9 mouse cellular contexts compared by ENCODE assay signal in genomic region chr8:86808239-86808638, GRCm38 (mm10).
DNase-seq lines count a peak whose midpoint lies in the region; ATAC-seq and TF ChIP-seq lines count a peak whose summit lies in the region.
"Had no signal": no experiment of that assay in that cellular context is flagged by ENCODE, and none has a peak within 500 bp of the region (broad histone marks: within the 10 kb centered on the region; RNA-seq: fewer than 3 reads in every experiment).

No protein-coding gene starts in this region.

- H3K4me2 ChIP-seq in myocyte (ENCODE audit: low read depth) = peak overlapping the region; percentile 41
- H3K4me2 ChIP-seq: limb, embryonic 15.5 days had no signal

- DNase-seq in left cerebral cortex, adult 2 months (ENCODE audit: extremely low spot score in 1 of 2, low spot score in 2 of 2) = no peak
- no peak for DNase-seq in left cerebral cortex, postnatal 14 days (ENCODE audit: low spot score in 2 of 2)
- DNase-seq in T-cell, adult 2 months (ENCODE audit: low spot score) = peak; percentile 13
- peak; percentile 24 to 29 for DNase-seq in cerebellum, postnatal 36 days
- no peak for DNase-seq in heart, postnatal 36 days
- no peak for DNase-seq in urinary bladder, postnatal 4 days (ENCODE audit: low spot score in 2 of 2)

- H3K79me2 ChIP-seq in myocyte (ENCODE audit: control insufficient read depth, insufficient read depth) = no peaks in the 10 kb centered on the region

- no peaks in the 10 kb centered on the region for H3K36me3 ChIP-seq in myocyte (ENCODE audit: control insufficient read depth, insufficient read depth)
- H3K36me3 ChIP-seq: limb, embryonic 15.5 days had no signal

- no peak overlapping the region for H3K4me3 ChIP-seq in left cerebral cortex, adult 2 months
- no peak overlapping the region for H3K4me3 ChIP-seq in myocyte
- H3K4me3 ChIP-seq: limb, embryonic 15.5 days had no signal

- intact Hi-C loops in left cerebral cortex, adult 2 months (cut with DNase I) = loop anchor here (5.0 kb wide), 1 partner anchor 89 kb away; no protein-coding TSS in a partner anchor
- intact Hi-C loops in left cerebral cortex, postnatal 14 days (cut with DNase I) = loop anchor here (5.0 kb wide), 1 partner anchor 94 kb away; no protein-coding TSS in a partner anchor
- intact Hi-C loops in heart, postnatal 36 days (cut with DNase I) = loop anchor here (5.0 kb wide), 1 partner anchor 94 kb away; no protein-coding TSS in a partner anchor

- H3K27ac ChIP-seq in left cerebral cortex, adult 2 months = no peak overlapping the region

- TF ChIP-seq CTCF in left cerebral cortex, adult 2 months (IDR thresholded peaks at IDR 0.05) = peak; percentile 23

- TF ChIP-seq POLR2A in myocyte (IDR thresholded peaks at IDR 0.05; ENCODE audit: insufficient read length, low read depth) = no peak

- no peak overlapping the region for H3ac ChIP-seq in myocyte (ENCODE audit: control insufficient read depth, insufficient read length)

- H3K27me3 ChIP-seq in myocyte (ENCODE audit: control insufficient read depth, insufficient read depth, insufficient read length) = no peaks in the 10 kb centered on the region
- H3K27me3 ChIP-seq: limb, embryonic 15.5 days had no signal

- ATAC-seq in erythroblast, adult 5-6 weeks (replicated peaks; ENCODE audit: low FRiP score, poor library complexity, severe bottlenecking) = no peak

TF ChIP-seq in myocyte, 11 proteins besides CTCF, POLR2A, EP300 and RAD21:
- TF ChIP-seq CEBPB (IDR thresholded peaks at IDR 0.05; ENCODE audit: insufficient read depth, poor library complexity, severe bottlenecking) (no peak), MYOD1 (IDR thresholded peaks at IDR 0.05; ENCODE audit: control insufficient read depth in 1 of 3, insufficient read length in 2 of 3, low read depth in 2 of 3) (no peak), REST (IDR thresholded peaks at IDR 0.05; ENCODE audit: insufficient read depth, insufficient read length) (no peak), TCF3 (IDR thresholded peaks at IDR 0.05; ENCODE audit: insufficient read length, low read depth) (no peak), MAX (IDR thresholded peaks at IDR 0.05; ENCODE audit: low read depth) (no peak), TCF12 (IDR thresholded peaks at IDR 0.05; ENCODE audit: insufficient read depth, poor library complexity, severe bottlenecking) (no peak), MYOG (IDR thresholded peaks at IDR 0.05; ENCODE audit: control insufficient read depth in 1 of 3, insufficient read depth in 1 of 3, insufficient read length in 2 of 3, low read depth in 2 of 3) (no peak)

Comparison
In these comparisons a context has a peak if more than half of its experiments do, and no peak if none do; other contexts are left out.
1. DNase-seq: peak in T-cell, adult 2 months (single experiment) and cerebellum, postnatal 36 days (2 of 2); none in left cerebral cortex, adult 2 months (0 of 2), left cerebral cortex, postnatal 14 days (0 of 2), heart, postnatal 36 days (0 of 2) and urinary bladder, postnatal 4 days (0 of 2).